Mouse (Mus musculus) hindbrain, embryonic 13.5 days (tissue): ENCODE measurements around the gene AV320801. TPM values are rescaled to one million over a fixed set of nuclear protein-coding genes. Genes with fewer than 3 reads are reported as not detected.
"Not testable (repeated sequence)": the region's sequence is repeated elsewhere in the genome, so short reads cannot be mapped to it uniquely, and the experiment has no call there.

Source experiments
- ATAC-seq: fragments of 200-750 bp; cut with Nextera tagmentation; 2 replicates; pipeline ENCODE4 v1.8.0; 2017; ENCODE audit warnings: moderate TSS enrichment; ENCODE audit not compliant: low FRiP score
- H3K27ac ChIP-seq: fragments of 300-500 bp; sonication (generic); 2 replicates; pipeline ENCODE4 v1.5.1; 2015; ENCODE audit warnings: inconsistent platforms, mild to moderate bottlenecking, moderate library complexity
- H3K27me3 ChIP-seq: fragments of 300-500 bp; sonication (generic); 2 replicates; pipeline ENCODE4 v1.6.1; 2015; ENCODE audit warnings: mild to moderate bottlenecking, inconsistent platforms
- H3K36me3 ChIP-seq: fragments of 300-500 bp; sonication (generic); 2 replicates; pipeline ENCODE4 v1.6.1; 2015; ENCODE audit warnings: mild to moderate bottlenecking, inconsistent platforms
- H3K4me1 ChIP-seq: fragments of 300-500 bp; sonication (generic); replicated peaks from 2 replicates; pipeline ENCODE4 v1.6.1; 2015; ENCODE audit warnings: inconsistent platforms
- H3K4me2 ChIP-seq: fragments of 300-500 bp; sonication (generic); 2 replicates; pipeline ENCODE4 v1.6.1; 2015; ENCODE audit warnings: inconsistent platforms, mild to moderate bottlenecking, moderate library complexity
- H3K4me3 ChIP-seq: fragments of 300-500 bp; sonication (generic); 2 replicates; pipeline ENCODE4 v1.5.1; 2015; ENCODE audit warnings: mild to moderate bottlenecking, inconsistent platforms
- H3K9ac ChIP-seq: fragments of 300-500 bp; sonication (generic); 2 replicates; pipeline ENCODE4 v1.6.1; 2015; ENCODE audit warnings: mild to moderate bottlenecking, inconsistent platforms
- H3K9me3 ChIP-seq: fragments of 300-500 bp; sonication (generic); 2 replicates; pipeline ENCODE4 v1.6.1; 2016; ENCODE audit warnings: inconsistent platforms
- WGBS: fragments of 180-500 bp; shearing (Covaris S2); methylation state at CpG from one replicate; pipeline ENCODE4 v1.1.7; 2015; 5-methylcytosine and 5-hydroxymethylcytosine counted together
- polyA plus RNA-seq: library from polyadenylated mRNA; unstranded; fragments of >200 nt; fragmentation: Nextera tagmentation; extraction: Ambion mirVana; gene quantifications from 2 replicates; pipeline ENCODE4 v1.2.1, GENCODE M21; 2015

Gene AV320801
- polyA plus RNA-seq = not detected in 2 replicates

DNA sequence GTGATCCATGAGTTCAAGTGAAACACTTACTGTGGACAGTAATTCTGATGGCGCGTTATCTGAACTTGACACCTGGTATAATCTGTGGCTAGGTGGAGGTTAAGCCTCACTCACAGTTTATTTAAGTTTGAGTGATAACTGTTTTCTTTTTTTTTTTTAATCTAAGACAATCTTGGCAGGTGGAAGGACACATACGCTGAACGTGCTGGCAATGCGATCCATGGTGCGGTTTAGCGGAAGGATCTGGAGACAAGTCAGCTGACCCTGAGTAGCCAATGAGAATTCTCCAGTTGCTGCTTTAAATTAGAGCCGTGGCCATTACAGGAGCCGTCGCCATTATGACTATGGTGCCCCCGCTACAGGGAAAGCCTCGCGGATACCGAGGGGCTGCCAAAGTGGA, at the start of gene AV320801:
Gene AV320801, plus strand, starts transcription at position 301 of the 400 bp plus-strand sequence.
- H3K27me3 ChIP-seq, H3K9ac ChIP-seq, H3K27ac ChIP-seq, H3K9me3 ChIP-seq, H3K36me3 ChIP-seq, H3K4me2 ChIP-seq, H3K4me3 ChIP-seq, H3K4me1 ChIP-seq, ATAC-seq: not testable (repeated sequence)
- 95% methylated on average over 5 of the region's 14 CpGs for WGBS

DNA sequence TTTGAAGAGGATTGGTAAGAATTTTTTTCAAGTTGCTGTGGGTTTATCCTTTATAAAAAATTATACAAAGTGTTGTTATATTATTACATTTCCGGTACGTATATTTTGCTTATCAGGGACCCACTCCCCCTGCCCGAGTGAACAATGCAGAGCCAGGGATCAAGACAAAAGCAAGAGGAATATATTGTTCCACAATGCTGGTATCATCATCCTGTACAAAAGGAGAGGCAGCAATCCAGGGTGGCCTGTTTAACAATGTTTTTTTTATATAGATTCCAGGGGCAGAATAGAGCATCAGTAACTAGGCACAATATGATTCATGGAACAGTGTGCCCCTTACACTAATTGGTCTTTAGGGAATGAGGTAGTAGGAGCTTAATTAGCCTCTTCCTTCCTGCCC, 30.2 kb upstream of the AV320801 start:
- H3K4me1 ChIP-seq, H3K9ac ChIP-seq, ATAC-seq, H3K27ac ChIP-seq, H3K27me3 ChIP-seq, H3K4me2 ChIP-seq, H3K36me3 ChIP-seq, H3K4me3 ChIP-seq, H3K9me3 ChIP-seq: not testable (repeated sequence)
- no CpG with 5 or more reads among the region's 3 CpGs for WGBS

DNA sequence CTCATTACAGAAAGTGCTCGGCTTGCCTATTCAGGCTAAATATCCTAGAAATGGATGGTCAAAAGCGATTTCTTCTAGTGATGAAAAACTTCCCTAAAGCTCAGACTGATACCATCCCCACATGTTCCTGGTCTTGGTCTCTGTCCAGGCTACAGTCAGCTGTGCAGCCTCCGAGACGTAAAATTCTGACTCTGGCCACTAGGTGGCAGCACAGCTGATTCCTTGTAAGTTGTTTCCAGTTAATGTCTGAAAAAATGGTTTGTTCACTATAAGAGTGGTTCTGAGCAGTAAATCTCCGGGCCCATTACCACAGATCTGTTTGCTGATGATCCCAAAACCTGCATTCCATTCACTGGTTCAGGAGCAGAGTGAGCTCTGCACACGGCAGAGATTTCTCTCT, 12.5 kb upstream of the AV320801 start:
- not testable (repeated sequence) for H3K27ac ChIP-seq, H3K9me3 ChIP-seq, H3K4me3 ChIP-seq, H3K27me3 ChIP-seq, H3K9ac ChIP-seq, ATAC-seq, H3K4me2 ChIP-seq, H3K4me1 ChIP-seq, H3K36me3 ChIP-seq
- no CpG with 5 or more reads among the region's 6 CpGs for WGBS

DNA sequence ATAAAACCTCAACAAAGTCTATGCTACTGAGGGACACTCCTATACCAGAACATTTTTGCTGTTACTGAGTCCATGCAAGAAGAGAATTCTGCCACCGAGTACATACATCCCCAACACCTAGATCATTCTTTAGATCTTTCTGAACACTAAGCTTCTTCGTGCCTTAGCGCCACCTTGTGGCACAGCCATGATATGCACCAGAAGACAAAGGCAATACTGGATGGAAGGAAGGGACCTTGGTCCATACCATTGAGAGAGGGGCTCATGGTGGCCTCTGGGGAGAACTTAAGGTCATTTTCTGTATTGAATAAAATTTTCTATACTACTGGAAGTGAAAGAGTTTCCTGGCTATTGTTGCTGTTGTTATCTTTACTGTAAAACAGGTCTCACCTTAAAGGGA, 11.2 kb upstream of the AV320801 start:
- not testable (repeated sequence) for H3K27me3 ChIP-seq, H3K9me3 ChIP-seq

More for the DNA sequence above, 11.2 kb upstream of the AV320801 start:
- not testable (repeated sequence) for H3K4me2 ChIP-seq, H3K4me3 ChIP-seq, ATAC-seq, H3K9ac ChIP-seq, H3K27ac ChIP-seq, H3K4me1 ChIP-seq, H3K36me3 ChIP-seq
- no CpG with 5 or more reads among the region's 3 CpGs for WGBS

Other genes starting within 250 kb of the AV320801 start
- gene Pramel3, start 192.3 kb upstream of the AV320801 start, polyA plus RNA-seq = not detected in 2 replicates
- gene Gm5128, start 121.3 kb upstream of the AV320801 start, polyA plus RNA-seq = 0.06 TPM in 1 of 2 replicates, not detected in the other
- not detected in 2 replicates for gene Gm7903, start 60.8 kb upstream of the AV320801 start, polyA plus RNA-seq
- gene Nxf7, start 104.2 kb downstream of the AV320801 start, polyA plus RNA-seq = not detected in 2 replicates
- not detected in 2 replicates for gene Prame, start 133.1 kb downstream of the AV320801 start, polyA plus RNA-seq
- not detected in 2 replicates for gene Tcp11x2, start 199.2 kb downstream of the AV320801 start, polyA plus RNA-seq
- gene Tmsb15a, start 230.7 kb downstream of the AV320801 start, polyA plus RNA-seq = not detected in 2 replicates
- 11.5 and 13.1 TPM in 2 replicates for gene Armcx5, start 248.1 kb downstream of the AV320801 start, polyA plus RNA-seq
- gene Gprasp1, start 248.1 kb downstream of the AV320801 start, polyA plus RNA-seq = 159 and 172 TPM in 2 replicates